ENCODE assay signal across 23 mouse cellular contexts in genomic region chr13:104432734-104433133, GRCm38 (mm10).
A peak's percentile ranks its signal among the peaks of the same experiment; 100 is the strongest.
DNase-seq lines count a peak whose midpoint lies in the region; ATAC-seq lines count a peak whose summit lies in the region.
"Had no signal": no experiment of that assay in that cellular context is flagged by ENCODE, and none has a peak within 500 bp of the region (broad histone marks: within the 10 kb centered on the region; RNA-seq: fewer than 3 reads in every experiment).

No protein-coding gene starts in this region.

- ATAC-seq in erythroid progenitor cell, adult 5-6 weeks (replicated peaks; ENCODE audit: low FRiP score, poor library complexity, severe bottlenecking): 0 out of 2 replicates have a peak, but pooled peaks have one; percentile 14
- peak; percentile 98 for ATAC-seq in megakaryocyte, adult 5-6 weeks (ENCODE audit: poor library complexity, severe bottlenecking)
- ATAC-seq in monocyte, adult 5-6 weeks (replicated peaks; ENCODE audit: insufficient number of reproducible peaks, low FRiP score, low TSS enrichment, poor library complexity, severe bottlenecking): peak; percentile 68; the same call in 1 of the 2 replicates
- ATAC-seq in erythroblast, adult 5-6 weeks (replicated peaks; ENCODE audit: low FRiP score, poor library complexity, severe bottlenecking): no peak
- ATAC-seq: activated CD4-positive, CD25-positive, alpha-beta regulatory T cell, adult 4 months; CD4-positive, CD25-positive, alpha-beta regulatory T cell, adult 4 months; forebrain, embryonic 14.5 days; forebrain, embryonic 16.5 days; Patski had no signal

- DNase-seq in lung, postnatal 36 days: peak; percentile 3
- DNase-seq in lung, adult 18-20 months: no peak
- DNase-seq in neural tube, embryonic 10.5 days (ENCODE audit: extremely low spot score, low spot score): no peak
- DNase-seq in kidney, postnatal 25 days: no peak
- DNase-seq: adrenal gland, adult 8-10 months; adrenal gland, postnatal 14 days; adrenal gland, postnatal 36 days; B cell, adult 2 months; cerebellum, adult 11-12 months; cerebellum, adult 2 months; cerebellum, adult 9-10 months; cerebellum, postnatal 10 days; cerebellum, postnatal 36 days; embryo, embryonic 11 days had no signal
